Mouse (Mus musculus): ENCODE measurements around the gene Lipt1. TPM values are rescaled to one million over a fixed set of nuclear protein-coding genes. Genes with fewer than 3 reads are reported as not detected.

Lipt1 gene
- polyA plus RNA-seq, 1 experiment from 2014 or later = 10.0 TPM

- H3K36me3 ChIP-seq (ENCODE audit: insufficient read depth, low read length) = no peaks in the 10 kb centered on the region
- 85% methylated on average over 6 of the region's 6 CpGs for WGBS
- no peaks in the 10 kb centered on the region for H3K9me3 ChIP-seq (replicated peaks; ENCODE audit: low read length)
- no peaks in the 10 kb centered on the region for H3K4me1 ChIP-seq (replicated peaks; ENCODE audit: insufficient read depth, low read length)
- H3K9ac ChIP-seq (ENCODE audit: low read depth, low read length) = peak within 1 kb of the TSS; percentile 61
- ATAC-seq (replicated peaks; ENCODE audit: low FRiP score, low read depth) = no peak
- no peak for TF ChIP-seq CTCF (IDR thresholded peaks at IDR 0.05; ENCODE audit: low read depth)
- H3K27ac ChIP-seq = peak within 1 kb of the TSS; percentile 89
- H3K4me2 ChIP-seq (ENCODE audit: low read length) = peak within 1 kb of the TSS; percentile 79
- no peak for DNase-seq (ENCODE audit: low spot score)
- peak within 1 kb of the TSS; percentile 59 for H3K4me3 ChIP-seq (replicated peaks; ENCODE audit: low read depth, low read length)
- no peaks in the 10 kb centered on the region for H3K27me3 ChIP-seq (ENCODE audit: insufficient read depth, low read length)
These were observed 5.3 kb upstream of the Lipt1 start, which contains the start of gene Tsga10 for GRCm38 (mm10) chr1:37866286-37866685. Tsga10 (minus strand) TSS chr1:37866429.

GRCm38 (mm10) chr1:37867056-37867455 is 4.5 kb upstream of the Lipt1 start:
- peak; percentile 37 for DNase-seq (ENCODE audit: low spot score)
- Histone ChIP-seq H3K9ac (ENCODE audit: low read depth, low read length) (no peak overlapping the region), H3K4me3 (replicated peaks; ENCODE audit: low read depth, low read length) (no peak overlapping the region), H3K36me3 (ENCODE audit: insufficient read depth, low read length) (no peaks in the 10 kb centered on the region), H3K4me1 (replicated peaks; ENCODE audit: insufficient read depth, low read length) (peaks cover 5% of the 10 kb centered on the region), H3K4me2 (ENCODE audit: low read length) (no peak overlapping the region), H3K27me3 (ENCODE audit: insufficient read depth, low read length) (no peaks in the 10 kb centered on the region), H3K9me3 (replicated peaks; ENCODE audit: low read length) (no peaks in the 10 kb centered on the region), H3K27ac (no peak overlapping the region)
- ATAC-seq (replicated peaks; ENCODE audit: low FRiP score, low read depth) = no peak
- WGBS = 81% methylated on average over 1 of the region's 1 CpGs
- peak; percentile 74 for TF ChIP-seq CTCF (IDR thresholded peaks at IDR 0.05; ENCODE audit: low read depth)

- H3K27me3 ChIP-seq (ENCODE audit: insufficient read depth, low read length) = no peaks in the 10 kb centered on the region
- TF ChIP-seq CTCF (IDR thresholded peaks at IDR 0.05; ENCODE audit: low read depth) = no peak
- 66% methylated on average over 10 of the region's 10 CpGs for WGBS
- no peak overlapping the region for H3K4me2 ChIP-seq (ENCODE audit: low read length)
- H3K36me3 ChIP-seq (ENCODE audit: insufficient read depth, low read length) = no peaks in the 10 kb centered on the region
- no peaks in the 10 kb centered on the region for H3K9me3 ChIP-seq (replicated peaks; ENCODE audit: low read length)
- ATAC-seq (replicated peaks; ENCODE audit: low FRiP score, low read depth) = no peak
- H3K27ac ChIP-seq = no peak overlapping the region
- no peak for DNase-seq (ENCODE audit: low spot score)
- peaks cover 5% of the 10 kb centered on the region for H3K4me1 ChIP-seq (replicated peaks; ENCODE audit: insufficient read depth, low read length)
- H3K4me3 ChIP-seq (replicated peaks; ENCODE audit: low read depth, low read length) = no peak overlapping the region
- no peak overlapping the region for H3K9ac ChIP-seq (ENCODE audit: low read depth, low read length)
These were observed 3.7 kb upstream of the Lipt1 start for GRCm38 (mm10) chr1:37867684-37868322.

GRCm38 (mm10) chr1:37868640-37869039 is 2.9 kb upstream of the Lipt1 start:
- ATAC-seq (replicated peaks; ENCODE audit: low FRiP score, low read depth) = no peak
- no peak for TF ChIP-seq CTCF (IDR thresholded peaks at IDR 0.05; ENCODE audit: low read depth)
- H3K27ac ChIP-seq = no peak overlapping the region

GRCm38 (mm10) chr1:37869362-37869761 is 2.2 kb upstream of the Lipt1 start:
- H3K4me1 ChIP-seq (replicated peaks; ENCODE audit: insufficient read depth, low read length) = peaks cover 5% of the 10 kb centered on the region
- no peak for TF ChIP-seq CTCF (IDR thresholded peaks at IDR 0.05; ENCODE audit: low read depth)
- H3K9ac ChIP-seq (ENCODE audit: low read depth, low read length) = no peak overlapping the region
- no peak for ATAC-seq (replicated peaks; ENCODE audit: low FRiP score, low read depth)
- H3K27me3 ChIP-seq (ENCODE audit: insufficient read depth, low read length) = no peaks in the 10 kb centered on the region
- no peaks in the 10 kb centered on the region for H3K36me3 ChIP-seq (ENCODE audit: insufficient read depth, low read length)
- 46% methylated on average over 2 of the region's 2 CpGs for WGBS
- no peak for DNase-seq (ENCODE audit: low spot score)
- H3K4me2 ChIP-seq (ENCODE audit: low read length) = no peak overlapping the region
- no peak overlapping the region for H3K27ac ChIP-seq
- H3K4me3 ChIP-seq (replicated peaks; ENCODE audit: low read depth, low read length) = no peak overlapping the region
- H3K9me3 ChIP-seq (replicated peaks; ENCODE audit: low read length) = no peaks in the 10 kb centered on the region

More at GRCm38 (mm10) chr1:37868640-37869039, 2.9 kb upstream of the Lipt1 start:
- 63% methylated on average over 10 of the region's 10 CpGs for WGBS
- Histone ChIP-seq H3K4me2 (ENCODE audit: low read length) (no peak overlapping the region), H3K4me1 (replicated peaks; ENCODE audit: insufficient read depth, low read length) (peaks cover 5% of the 10 kb centered on the region), H3K27me3 (ENCODE audit: insufficient read depth, low read length) (no peaks in the 10 kb centered on the region), H3K4me3 (replicated peaks; ENCODE audit: low read depth, low read length) (no peak overlapping the region), H3K9me3 (replicated peaks; ENCODE audit: low read length) (no peaks in the 10 kb centered on the region), H3K36me3 (ENCODE audit: insufficient read depth, low read length) (no peaks in the 10 kb centered on the region), H3K9ac (ENCODE audit: low read depth, low read length) (no peak overlapping the region)
- no peak for DNase-seq (ENCODE audit: low spot score)

- Histone ChIP-seq H3K36me3 (ENCODE audit: insufficient read depth, low read length) (peaks cover 17% of the 10 kb centered on the region), H3K27me3 (ENCODE audit: insufficient read depth, low read length) (no peaks in the 10 kb centered on the region), H3K9me3 (replicated peaks; ENCODE audit: low read length) (no peaks in the 10 kb centered on the region), H3K4me1 (replicated peaks; ENCODE audit: insufficient read depth, low read length) (peaks cover 5% of the 10 kb centered on the region), H3K27ac (peak overlapping the region; percentile 85), H3K9ac (ENCODE audit: low read depth, low read length) (peak overlapping the region; percentile 54), H3K4me3 (replicated peaks; ENCODE audit: low read depth, low read length) (peak overlapping the region; percentile 51), H3K4me2 (ENCODE audit: low read length) (peak overlapping the region; percentile 69)
- 5% methylated on average over 33 of the region's 33 CpGs for WGBS
- ATAC-seq (replicated peaks; ENCODE audit: low FRiP score, low read depth) (peak; percentile 89), DNase-seq (ENCODE audit: low spot score) (peak; percentile 91)
- TF ChIP-seq CTCF (IDR thresholded peaks at IDR 0.05; ENCODE audit: low read depth) = no peak
These were observed 861 bp downstream of the Lipt1 start for GRCm38 (mm10) chr1:37872131-37873067.

Measured in kidney, postnatal 0 days (tissue).